Mouse (Mus musculus) frontal cortex, postnatal 36 days (tissue): Measurements from ENCODE around the gene Atp1a1.

ENCODE experiments used
- DNase-seq, 2 experiments: peaks; one replicate each; pipeline ENCODE4 v3.0.0; 2022; ENCODE audit warnings: low spot score in 2 of 2

Atp1a1 gene

GRCm38 (mm10) chr3:101611813-101612491 is 7.5 kb upstream of the Atp1a1 start:
- DNase-seq, result no peak

DNA sequence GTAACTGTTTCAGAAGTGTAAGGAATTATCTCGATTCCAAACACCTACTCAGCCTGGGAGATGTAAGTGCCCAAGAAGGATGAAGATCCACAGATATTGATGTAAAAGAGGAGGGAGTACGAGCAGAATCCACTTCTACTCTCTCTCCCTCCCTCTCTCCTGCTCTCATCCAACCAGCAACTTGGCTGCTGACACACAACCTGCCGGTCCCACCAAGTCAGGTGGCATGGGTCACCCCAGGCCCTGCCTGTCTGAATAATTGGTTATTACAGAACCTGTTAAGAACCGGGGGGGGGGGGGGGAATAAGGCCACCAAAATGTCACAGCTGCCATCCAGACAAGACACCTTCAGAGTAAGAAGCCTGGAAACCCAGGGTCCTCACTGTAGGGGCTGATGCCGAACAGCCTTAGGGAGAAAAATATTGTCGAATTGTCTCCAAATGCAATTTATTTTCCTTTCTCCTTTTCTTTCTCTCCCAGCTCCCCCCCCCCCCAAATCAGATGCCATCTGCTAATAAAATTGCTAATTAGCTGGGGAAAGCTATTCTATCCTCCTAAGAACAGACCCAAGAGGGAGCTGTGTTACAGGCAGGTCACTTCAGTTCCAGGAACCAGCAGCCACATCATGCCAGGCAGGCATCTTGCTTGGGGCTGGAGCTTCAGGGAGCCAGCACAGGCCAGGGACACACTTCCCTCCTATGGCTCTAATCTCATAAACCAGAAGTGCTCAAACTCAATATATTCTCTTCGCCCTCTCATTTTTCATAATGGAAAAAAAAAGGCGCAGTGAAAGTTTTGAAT is 6.7 kb upstream of the Atp1a1 start:
- DNase-seq, result no peak

DNA sequence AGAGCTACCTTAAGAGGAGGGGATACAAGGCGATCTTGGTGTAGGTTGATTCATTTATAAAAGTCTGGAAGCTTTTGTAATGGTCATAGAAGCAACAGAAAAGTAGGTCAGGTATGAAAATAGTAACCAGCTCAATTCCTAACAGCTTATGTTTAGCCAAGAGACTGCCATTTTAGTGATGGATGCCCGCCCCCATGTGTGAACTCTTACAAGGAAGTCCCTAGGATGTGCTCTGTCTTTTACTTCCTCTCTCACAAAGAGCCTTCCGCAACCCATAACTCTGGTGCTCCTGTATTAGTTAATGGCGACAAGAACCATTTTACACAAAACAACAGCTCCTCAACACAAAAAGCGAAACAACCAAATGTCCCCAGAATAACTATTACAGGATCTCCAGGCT is 4.8 kb upstream of the Atp1a1 start:
- no peak for DNase-seq

GRCm38 (mm10) chr3:101606861-101607455 is 2.5 kb upstream of the Atp1a1 start:
- no peak for DNase-seq

GRCm38 (mm10) chr3:101605721-101606120 is 1.2 kb upstream of the Atp1a1 start:
- no peak for DNase-seq

- DNase-seq, result no peak
These were observed 807 bp upstream of the Atp1a1 start for GRCm38 (mm10) chr3:101605291-101605690.

DNA sequence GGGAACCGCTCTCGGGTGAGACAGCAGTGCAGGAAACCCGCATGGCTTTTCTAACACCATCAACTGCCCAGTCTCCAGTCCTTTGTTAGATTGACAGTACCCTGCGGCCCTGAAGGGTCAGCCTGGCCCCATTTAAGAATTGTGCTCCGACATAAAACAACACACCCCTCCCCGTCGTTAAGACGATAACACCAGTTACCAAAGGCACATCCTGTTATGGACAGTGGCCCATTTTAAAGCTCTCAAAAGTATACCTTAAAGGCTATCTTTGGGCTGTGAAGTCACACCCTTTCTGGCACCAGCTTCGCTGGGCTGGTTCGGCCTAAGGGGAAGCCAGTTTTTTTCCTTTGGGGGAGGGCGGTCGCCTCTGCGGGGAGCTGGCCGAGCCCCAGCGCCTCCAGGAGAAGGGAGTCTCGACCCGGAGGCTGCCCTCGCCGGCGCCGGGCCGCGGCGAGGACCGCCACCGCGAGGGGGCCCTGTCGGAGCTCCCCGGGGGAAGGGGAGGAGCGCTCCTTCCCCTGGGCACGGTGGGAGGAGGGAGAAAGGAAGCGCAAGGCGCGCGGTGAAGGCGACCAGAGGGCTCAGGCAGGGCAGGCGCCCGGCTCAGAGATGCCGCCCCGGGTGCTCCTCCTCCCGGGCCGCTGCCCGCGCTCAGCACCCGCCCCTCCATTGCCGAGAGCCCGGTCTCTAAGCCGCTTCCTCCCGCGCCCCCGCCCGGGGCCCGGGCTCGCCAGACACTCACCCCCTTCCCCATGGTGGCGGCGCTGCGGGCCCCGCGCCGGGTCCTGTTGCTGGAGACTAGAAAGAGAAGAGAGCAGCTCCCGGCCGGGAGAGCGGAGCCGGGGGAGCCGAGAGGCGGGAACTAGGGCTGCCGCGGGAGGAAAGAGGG is 579 bp downstream of the Atp1a1 start:
- peak; percentile 63 to 67 for DNase-seq

GRCm38 (mm10) chr3:101603194-101603593 is 1.3 kb downstream of the Atp1a1 start:
- DNase-seq, result no peak

DNA sequence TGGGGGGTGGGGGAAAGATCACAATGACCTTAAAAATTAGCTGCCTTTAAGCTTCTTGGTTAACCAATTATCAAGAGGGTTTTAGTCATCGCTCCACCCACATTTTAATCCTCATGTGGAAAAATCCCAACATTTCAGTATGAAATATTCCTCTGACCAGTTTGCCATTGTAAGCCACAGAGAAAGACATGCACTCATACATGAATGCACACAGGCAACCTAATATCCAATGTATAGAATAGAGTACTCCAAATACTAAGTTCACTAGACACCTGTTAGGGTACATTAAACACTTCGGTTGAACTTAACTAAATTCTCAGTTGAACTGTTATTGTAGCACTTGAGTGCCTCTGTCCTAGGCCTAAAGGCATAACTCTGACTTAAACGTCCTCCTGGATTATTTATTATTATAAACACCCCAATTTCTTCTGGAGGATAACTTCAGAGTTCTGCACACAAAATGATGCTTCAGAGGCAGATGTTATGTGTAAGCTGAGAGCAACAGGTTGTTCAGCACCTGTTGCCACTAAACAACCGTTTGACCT is 1.9 kb downstream of the Atp1a1 start:
- DNase-seq, result no peak

DNA sequence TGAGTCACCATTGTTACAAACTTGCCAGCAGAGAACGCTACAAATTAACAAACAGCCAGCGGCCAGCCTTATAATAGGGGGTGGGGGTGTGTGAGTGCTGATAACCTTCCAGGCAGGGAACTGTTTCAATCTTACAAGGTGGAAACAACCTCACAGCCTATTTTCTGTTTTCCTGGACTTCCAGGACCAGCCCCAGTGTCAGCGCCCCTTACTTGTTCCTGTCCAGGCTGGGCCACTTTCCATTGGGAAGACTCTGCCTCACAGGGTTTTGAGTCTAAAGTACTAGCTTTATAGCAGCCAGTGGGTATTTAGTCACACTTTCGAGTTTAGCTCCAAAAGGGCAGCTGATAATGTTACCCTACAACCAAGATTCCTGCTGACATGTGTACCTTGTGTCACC is 2.8 kb downstream of the Atp1a1 start:
- DNase-seq, result no peak

DNA sequence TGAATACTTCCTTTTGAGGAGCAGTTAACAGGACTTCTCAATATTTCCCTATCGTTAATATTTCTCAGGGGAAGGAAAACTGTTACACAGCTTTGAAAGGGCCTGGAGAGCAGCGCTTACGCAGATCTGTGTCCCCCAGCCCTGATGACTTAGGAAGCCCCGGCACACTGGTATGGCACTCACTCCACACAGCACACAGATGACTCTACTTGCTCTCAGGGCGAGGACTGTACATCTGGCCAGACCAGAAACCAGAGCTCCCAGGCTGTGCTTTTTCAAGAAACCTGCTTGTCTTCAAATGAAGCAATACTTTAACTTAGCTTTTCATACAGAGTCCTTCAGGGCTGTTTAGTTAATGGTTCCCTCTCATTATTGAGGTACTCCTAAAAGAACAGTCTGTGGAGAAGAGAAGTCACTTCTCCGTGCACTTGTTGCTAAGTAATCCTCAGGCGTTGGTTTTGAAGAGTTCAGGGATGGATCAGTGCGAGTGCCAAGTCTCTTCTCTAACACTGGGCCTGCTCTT is 3.4 kb downstream of the Atp1a1 start:
- no peak for DNase-seq

- no peak for DNase-seq
These were observed 4.4 kb downstream of the Atp1a1 start for GRCm38 (mm10) chr3:101599920-101600741.

GRCm38 (mm10) chr3:101599191-101599919 is 5.1 kb downstream of the Atp1a1 start:
- no peak for DNase-seq

DNA sequence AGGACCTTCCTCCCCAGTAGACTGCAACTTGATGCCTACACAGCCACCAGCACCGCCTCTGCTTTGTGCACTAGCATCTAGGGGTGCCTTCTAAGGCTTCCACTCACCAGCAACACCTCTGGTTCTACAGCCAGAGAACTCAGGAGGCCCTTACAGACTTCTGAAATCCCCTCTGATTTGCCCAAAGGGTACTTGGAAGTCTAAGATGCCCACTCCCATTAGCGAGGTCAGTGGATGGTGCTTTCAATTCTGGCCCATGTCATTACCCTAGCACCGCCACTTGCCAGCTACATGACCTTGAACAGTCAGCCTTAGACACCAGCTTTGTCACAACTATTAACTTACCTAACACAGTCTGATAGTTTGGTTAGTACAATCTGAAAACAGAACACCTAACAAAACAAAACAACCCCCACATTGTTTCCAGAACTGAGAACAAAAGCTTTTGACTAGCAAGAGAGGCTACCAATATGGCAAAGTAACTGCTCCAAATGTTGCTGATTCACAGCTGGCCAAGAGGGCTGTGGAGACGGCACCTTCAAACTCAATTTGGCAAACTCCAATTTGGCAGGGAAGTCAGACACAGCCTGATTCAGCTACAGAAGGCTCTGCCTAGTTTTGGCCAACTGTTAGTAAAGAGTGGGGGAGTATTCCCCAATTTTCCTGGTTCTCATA is 6.1 kb downstream of the Atp1a1 start:
- no peak for DNase-seq

DNA sequence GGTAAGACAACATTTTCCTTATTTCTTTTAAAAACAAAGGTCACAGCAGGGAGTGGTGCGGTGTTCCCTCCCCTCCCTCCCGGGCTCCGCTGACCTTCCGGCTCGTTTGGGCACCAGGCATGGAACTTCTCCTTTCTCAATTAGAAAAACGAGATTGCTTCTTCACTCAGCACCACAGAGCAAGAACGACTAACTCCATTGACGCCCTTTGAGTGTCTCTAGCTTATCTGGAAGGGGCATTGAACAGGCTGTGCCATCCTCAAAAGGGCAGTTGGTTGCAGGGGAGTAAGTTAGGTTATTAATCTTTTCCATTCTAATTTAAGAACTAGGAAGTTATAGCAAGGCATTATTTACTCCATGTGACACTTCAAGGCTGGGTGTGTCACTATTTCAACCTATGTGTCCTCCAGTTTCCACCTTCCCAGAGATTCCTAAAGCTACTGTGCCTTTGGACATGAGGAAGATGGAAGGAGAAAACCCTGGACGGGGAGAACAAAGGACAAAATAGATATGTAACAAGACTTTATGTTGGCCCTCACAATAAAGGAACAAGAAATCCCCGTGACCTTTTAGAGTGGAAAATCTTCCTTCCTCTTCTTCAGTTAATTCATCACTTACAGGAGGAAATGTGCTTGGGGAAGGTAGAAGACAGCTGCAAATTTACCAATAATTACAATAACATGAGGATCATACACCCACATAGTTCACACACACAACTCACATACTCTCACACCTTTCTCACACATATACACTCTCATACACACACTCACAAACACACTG is 7.0 kb downstream of the Atp1a1 start:
- no peak for DNase-seq

- DNase-seq, result no peak
These were observed 7.8 kb downstream of the Atp1a1 start for GRCm38 (mm10) chr3:101596686-101597085.

DNA sequence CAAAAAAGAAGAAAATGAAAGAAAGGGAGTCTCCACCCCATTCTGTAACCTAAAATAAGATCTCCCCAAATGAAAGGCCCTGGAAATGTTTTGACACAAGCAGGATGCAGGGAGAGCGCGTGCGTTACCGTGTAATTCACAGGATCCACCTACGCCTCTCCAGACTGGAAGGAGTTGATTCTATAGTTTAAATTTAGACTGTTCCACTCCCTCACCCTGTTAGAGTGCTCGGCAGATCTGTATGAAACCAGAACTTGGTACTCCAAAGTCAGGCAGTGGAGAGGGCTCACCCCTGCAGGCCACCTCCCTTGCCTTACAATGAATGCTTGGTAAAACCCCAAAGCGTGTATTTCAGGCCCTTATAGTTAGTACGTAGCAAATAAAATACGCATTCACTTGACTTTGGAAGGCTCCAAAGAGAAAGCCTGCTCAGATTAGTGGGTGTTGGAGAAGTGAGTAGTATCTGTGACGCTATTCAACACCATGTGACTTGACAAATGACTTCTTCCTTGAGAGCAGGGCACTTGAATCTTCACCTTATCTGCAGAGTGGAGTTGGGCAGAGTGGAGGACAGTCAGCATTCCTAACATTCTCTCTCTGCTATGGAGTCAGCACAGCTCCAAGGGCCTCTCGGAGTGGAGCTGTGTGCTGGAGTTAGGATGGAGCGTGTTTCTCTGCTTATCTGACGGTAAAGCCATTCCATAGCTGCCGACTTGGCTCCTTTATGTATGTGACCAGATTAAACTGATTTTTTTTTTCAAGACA is 8.4 kb downstream of the Atp1a1 start:
- peak; percentile 74 to 89 for DNase-seq

DNA sequence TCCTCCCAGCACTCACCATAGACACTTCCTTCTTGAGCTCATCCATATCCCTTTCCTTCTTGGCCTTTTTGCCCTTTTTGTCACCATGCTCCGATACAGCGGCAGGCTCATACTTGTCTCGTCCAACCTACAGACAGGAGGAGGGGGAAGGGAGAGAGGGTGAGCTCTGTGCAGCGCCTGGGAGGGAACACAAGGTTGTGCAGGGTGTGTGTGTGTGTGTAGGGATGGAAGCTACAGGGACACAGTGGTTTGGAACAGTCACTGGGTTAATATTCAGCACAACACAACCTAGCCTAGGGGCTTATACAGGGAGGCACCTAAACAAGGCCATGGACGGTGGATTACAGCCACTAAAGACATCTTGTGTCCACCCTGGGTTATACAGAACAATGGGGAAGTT is 9.5 kb downstream of the Atp1a1 start:
- DNase-seq, result no peak
